Mouse (Mus musculus): Measurements from ENCODE around the gene Idua. TPM values are rescaled to one million over a fixed set of nuclear protein-coding genes. Genes with fewer than 3 reads are reported as not detected.
"Not testable (repeated sequence)": the region's sequence is repeated elsewhere in the genome, so short reads cannot be mapped to it uniquely, and the experiment has no call there.

Idua gene
- 29.2 and 29.7 TPM in 2 replicates for polyA plus RNA-seq (2012; rRNA removed)

GRCm38 (mm10) chr5:108659698-108660631 lies at the start of gene Idua:
Idua (plus strand) TSS chr5:108660331.
- DNase-seq (ENCODE audit: extremely low spot score in 1 of 2, low spot score in 1 of 2), result no peak

- DNase-seq (ENCODE audit: extremely low spot score in 1 of 2, low spot score in 1 of 2), result no peak
Observed at GRCm38 (mm10) chr5:108610426-108610825, 49.7 kb upstream of the Idua start.

- peak in 1 of 2 experiments; percentile 45 for DNase-seq (ENCODE audit: extremely low spot score in 1 of 2, low spot score in 1 of 2)
Observed at GRCm38 (mm10) chr5:108621870-108622269, 38.3 kb upstream of the Idua start.

- DNase-seq (ENCODE audit: extremely low spot score in 1 of 2, low spot score in 1 of 2), result no peak
Observed at GRCm38 (mm10) chr5:108626050-108626660, 34.0 kb upstream of the Idua start.

- no peak for DNase-seq (ENCODE audit: extremely low spot score in 1 of 2, low spot score in 1 of 2)
Observed at GRCm38 (mm10) chr5:108628891-108629633, 31.1 kb upstream of the Idua start.

GRCm38 (mm10) chr5:108629634-108630483 lies 30.3 kb upstream of the Idua start, which contains the start of the genes Gak and Tmem175:
Gak (minus strand) TSS chr5:108629755.
Tmem175 (plus strand) TSS chr5:108629770.
- DNase-seq (ENCODE audit: extremely low spot score in 1 of 2, low spot score in 1 of 2), result peak; percentile 86 to 92

GRCm38 (mm10) chr5:108633676-108634075 lies 26.5 kb upstream of the Idua start:
- DNase-seq (ENCODE audit: extremely low spot score in 1 of 2, low spot score in 1 of 2), result no peak

GRCm38 (mm10) chr5:108634088-108634487 lies 26.0 kb upstream of the Idua start:
- DNase-seq (ENCODE audit: extremely low spot score in 1 of 2, low spot score in 1 of 2), result not testable (repeated sequence)

- no peak for DNase-seq (ENCODE audit: extremely low spot score in 1 of 2, low spot score in 1 of 2)
Observed at GRCm38 (mm10) chr5:108636172-108636571, 24.0 kb upstream of the Idua start.

GRCm38 (mm10) chr5:108643674-108644073 lies 16.5 kb upstream of the Idua start:
- no peak for DNase-seq (ENCODE audit: extremely low spot score in 1 of 2, low spot score in 1 of 2)

- peak in 1 of 2 experiments; percentile 39 for DNase-seq (ENCODE audit: extremely low spot score in 1 of 2, low spot score in 1 of 2)
Observed at GRCm38 (mm10) chr5:108645651-108646342, 14.3 kb upstream of the Idua start.

GRCm38 (mm10) chr5:108646343-108646660 lies 13.8 kb upstream of the Idua start:
- no peak for DNase-seq (ENCODE audit: extremely low spot score in 1 of 2, low spot score in 1 of 2)

- DNase-seq (ENCODE audit: extremely low spot score in 1 of 2, low spot score in 1 of 2), result no peak
Observed at GRCm38 (mm10) chr5:108647311-108647710, 12.8 kb upstream of the Idua start.

- no peak for DNase-seq (ENCODE audit: extremely low spot score in 1 of 2, low spot score in 1 of 2)
Observed at GRCm38 (mm10) chr5:108647820-108648465, 12.2 kb upstream of the Idua start.

GRCm38 (mm10) chr5:108648937-108649576 lies 11.1 kb upstream of the Idua start:
- no peak for DNase-seq (ENCODE audit: extremely low spot score in 1 of 2, low spot score in 1 of 2)

GRCm38 (mm10) chr5:108650341-108650740 lies 9.8 kb upstream of the Idua start:
- DNase-seq (ENCODE audit: extremely low spot score in 1 of 2, low spot score in 1 of 2), result no peak

- no peak for DNase-seq (ENCODE audit: extremely low spot score in 1 of 2, low spot score in 1 of 2)
Observed at GRCm38 (mm10) chr5:108651136-108651720, 8.9 kb upstream of the Idua start.

- DNase-seq (ENCODE audit: extremely low spot score in 1 of 2, low spot score in 1 of 2), result peak in 1 of 2 experiments; percentile 84
Observed at GRCm38 (mm10) chr5:108651823-108652222, 8.3 kb upstream of the Idua start.

All from frontal cortex, adult 2 months (tissue).